Mouse (Mus musculus) left cerebral cortex, adult 11 months (tissue): ENCODE data around the gene Ubc.
"Not testable (repeated sequence)": the region's sequence is repeated elsewhere in the genome, so short reads cannot be mapped to it uniquely, and the experiment has no call there.

Experiments
- DNase-seq: peaks from one replicate; pipeline ENCODE4 v3.0.0; 2022; ENCODE audit warnings: low spot score

Ubc gene

DNA sequence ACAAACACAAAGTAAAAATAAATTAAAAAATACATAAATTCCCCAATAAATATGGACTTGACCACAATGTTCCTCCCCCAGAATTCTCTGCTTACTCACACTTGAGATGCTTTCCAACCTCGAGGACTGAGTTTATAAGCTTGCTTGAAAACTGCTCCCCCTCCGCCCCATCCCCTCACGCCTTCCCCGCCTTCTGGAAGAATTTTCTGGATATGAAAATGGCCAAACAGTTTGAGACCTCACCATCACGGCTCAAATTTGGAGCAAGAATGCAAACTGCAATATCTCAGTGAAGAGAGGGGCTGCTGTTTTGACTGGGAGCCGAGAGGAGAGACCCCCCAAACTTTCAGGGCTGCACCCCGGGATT, 14.5 kb upstream of the Ubc start:
- DNase-seq = no peak

GRCm38 (mm10) chr5:125403481-125404465, 13.8 kb upstream of the Ubc start:
- no peak for DNase-seq

GRCm38 (mm10) chr5:125402991-125403390, 13.0 kb upstream of the Ubc start:
- DNase-seq = no peak

- no peak for DNase-seq
These were observed 12.5 kb upstream of the Ubc start for GRCm38 (mm10) chr5:125402476-125402875.

- DNase-seq = no peak
These were observed 10.9 kb upstream of the Ubc start for GRCm38 (mm10) chr5:125400903-125401302.

DNA sequence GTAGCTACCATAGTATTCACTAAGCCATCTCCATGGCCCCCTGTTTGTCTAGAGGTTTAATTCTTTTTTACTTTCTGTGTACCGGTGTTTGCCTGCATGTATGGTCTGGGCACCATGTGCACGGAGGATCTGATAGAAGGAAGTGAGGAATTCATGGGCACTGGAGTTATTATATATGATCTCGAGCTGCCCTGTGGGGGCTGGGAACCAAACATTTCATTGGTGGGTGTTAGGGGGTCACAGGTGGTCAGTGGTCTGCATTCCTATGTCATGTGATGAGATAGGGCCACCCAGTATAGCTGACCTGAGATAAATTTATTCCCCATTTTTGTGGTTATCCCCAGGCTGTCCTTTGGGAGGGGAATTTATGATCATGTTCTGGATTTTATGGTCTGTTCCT, 5.0 kb upstream of the Ubc start:
- no peak for DNase-seq

- DNase-seq = no peak
These were observed 3.9 kb upstream of the Ubc start for GRCm38 (mm10) chr5:125393622-125394603.

DNA sequence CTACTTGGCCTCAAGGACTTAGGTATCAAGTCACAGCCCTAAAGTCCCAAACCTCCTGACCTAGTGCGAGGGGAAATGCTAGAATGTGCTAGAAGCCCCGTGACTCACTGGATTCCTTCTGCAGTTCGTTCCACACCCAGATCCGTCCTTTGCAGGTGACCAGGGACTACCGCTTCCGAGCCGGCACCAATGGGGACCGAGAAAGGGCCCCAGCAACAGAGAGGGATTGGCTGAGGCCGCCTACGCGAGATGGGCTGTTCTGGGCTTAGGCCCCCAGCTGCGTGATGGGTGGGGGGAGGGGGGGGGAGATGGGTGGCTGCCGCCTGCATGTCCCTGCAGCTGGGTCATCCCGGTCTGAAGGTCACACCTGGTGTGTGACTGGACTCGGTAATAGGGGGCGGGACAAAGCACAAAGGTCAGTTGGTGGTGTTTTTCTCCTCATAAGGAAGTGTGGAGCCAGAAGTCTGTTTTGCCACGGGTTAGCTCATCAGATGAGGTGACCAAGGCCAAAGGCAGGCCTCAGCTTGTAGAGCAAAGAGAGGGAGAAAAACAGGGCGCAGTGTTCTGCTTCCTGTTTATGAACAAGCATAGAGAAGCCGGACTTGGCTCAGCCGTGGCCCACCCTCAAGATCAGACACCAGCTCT, 3.1 kb upstream of the Ubc start:
- DNase-seq = peak; percentile 96

- DNase-seq = no peak
These were observed 2.6 kb upstream of the Ubc start for GRCm38 (mm10) chr5:125392618-125392976.

GRCm38 (mm10) chr5:125392176-125392575, 2.2 kb upstream of the Ubc start:
- DNase-seq = not testable (repeated sequence)

DNA sequence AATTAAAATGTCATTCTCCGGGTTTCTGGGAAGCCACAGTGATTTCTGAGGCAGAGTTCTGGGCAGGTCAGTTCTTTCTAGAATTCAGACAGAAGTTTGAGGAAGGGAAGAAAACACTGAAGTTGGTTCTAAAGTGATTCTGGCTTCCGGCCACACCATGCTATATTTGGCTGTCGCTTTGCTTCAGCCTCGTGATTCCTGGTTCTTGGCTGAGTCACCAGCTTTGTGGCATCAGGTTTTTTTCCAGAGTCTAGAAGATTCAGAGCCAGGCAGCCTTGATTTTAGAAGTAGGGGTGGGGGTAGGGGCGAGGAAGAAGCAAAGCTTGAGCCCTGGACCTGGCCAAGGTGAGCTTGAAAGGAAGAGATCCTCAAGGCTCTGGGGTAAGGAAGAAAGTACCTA, 1.6 kb upstream of the Ubc start:
- peak; percentile 79 for DNase-seq

DNA sequence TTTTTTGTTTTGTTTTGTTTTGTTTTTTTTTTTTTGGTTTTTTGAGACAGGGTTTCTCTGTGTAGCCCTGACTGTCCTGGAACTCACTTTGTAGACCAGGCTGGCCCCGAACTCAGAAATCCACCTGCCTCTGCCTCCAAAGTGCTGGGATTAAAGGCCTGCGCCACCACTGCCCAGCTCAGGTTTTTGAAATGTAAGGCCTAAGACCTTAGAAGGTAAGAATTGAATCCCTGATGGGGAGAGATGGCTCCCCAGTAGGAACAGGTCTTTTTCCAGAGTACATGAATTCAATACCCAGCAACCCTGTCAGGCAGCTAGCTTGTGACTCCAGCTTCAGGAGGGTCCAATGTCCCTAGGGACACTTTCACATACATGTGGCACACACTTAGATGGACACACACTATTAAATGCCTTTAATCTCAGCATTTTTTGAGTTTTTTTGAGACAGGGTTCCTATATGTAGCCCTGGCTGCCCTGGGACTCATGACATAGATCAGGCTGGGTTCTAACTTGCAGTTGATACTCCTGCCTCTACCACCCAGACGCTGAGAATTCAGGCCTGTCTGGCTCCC, 990 bp upstream of the Ubc start:
- DNase-seq = no peak

DNA sequence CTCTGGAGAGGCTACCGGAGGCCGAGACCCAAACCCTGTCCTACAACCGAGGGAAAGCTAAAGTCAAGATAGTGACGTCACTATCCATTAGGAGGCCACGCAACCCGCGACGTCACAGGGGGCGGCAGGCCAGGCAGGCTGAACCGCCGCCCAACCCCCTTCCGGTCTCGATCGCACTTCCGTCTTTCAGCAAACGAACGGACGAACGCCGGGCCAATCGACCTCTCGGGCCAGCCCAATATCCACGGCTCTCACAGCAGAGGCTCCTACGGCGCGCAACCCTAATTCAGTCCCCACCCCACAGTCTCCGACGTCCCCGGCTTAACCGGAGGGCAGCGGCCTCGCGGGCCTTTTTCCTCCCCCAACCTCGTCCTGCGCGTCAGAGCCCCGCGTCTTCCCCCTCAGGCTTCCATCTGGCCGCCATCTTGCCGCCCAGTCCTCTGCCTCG, 847 bp downstream of the Ubc start, which contains the start of gene Gm10382:
Gm10382 (plus strand) TSS at position 192 of the 448 bp plus-strand sequence.
- DNase-seq = no peak

DNA sequence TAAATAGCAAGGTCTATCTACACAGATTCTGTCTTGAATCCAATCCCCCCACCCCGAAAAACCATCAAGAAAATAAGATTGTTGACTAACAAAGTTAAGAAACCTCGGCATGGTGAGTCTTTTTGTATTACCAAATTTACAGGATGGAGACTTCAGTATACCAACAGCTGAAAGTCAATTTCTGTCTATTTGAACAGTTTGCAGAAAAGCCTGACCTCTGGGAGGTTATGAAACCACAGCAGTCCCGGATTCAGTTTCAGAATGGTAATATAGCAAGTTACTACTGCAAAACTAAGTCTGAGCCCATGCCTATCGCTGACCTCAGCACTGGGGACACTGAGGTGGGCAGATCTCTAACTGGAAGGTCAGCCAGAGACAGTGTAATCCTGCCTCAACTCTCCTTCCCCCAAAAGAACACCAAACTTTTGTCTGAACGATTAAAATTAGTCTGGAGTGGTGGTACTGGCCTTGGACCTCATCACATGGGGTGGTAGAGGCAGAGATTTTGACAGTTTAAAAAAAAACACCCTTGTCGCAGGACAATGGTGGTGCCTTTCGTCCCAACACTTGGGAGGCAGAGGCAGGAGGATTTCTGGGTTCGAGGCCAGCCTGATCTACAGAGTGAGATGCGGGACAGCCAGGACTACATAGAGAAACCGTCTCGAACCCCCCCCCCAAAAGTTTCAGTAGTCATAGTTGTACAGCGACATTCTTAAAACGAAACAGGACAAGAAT, 1.5 kb downstream of the Ubc start:
- DNase-seq = no peak

DNA sequence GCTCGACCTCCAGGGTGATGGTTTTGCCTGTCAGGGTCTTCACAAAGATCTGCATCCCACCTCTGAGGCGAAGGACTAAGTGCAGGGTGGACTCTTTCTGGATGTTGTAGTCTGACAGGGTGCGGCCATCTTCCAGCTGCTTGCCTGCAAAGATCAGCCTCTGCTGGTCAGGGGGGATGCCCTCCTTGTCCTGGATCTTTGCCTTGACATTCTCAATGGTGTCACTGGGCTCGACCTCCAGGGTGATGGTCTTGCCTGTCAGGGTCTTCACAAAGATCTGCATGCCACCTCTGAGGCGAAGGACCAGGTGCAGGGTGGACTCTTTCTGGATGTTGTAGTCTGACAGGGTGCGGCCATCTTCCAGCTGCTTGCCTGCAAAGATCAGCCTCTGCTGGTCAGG, 2.7 kb downstream of the Ubc start:
- not testable (repeated sequence) for DNase-seq

DNA sequence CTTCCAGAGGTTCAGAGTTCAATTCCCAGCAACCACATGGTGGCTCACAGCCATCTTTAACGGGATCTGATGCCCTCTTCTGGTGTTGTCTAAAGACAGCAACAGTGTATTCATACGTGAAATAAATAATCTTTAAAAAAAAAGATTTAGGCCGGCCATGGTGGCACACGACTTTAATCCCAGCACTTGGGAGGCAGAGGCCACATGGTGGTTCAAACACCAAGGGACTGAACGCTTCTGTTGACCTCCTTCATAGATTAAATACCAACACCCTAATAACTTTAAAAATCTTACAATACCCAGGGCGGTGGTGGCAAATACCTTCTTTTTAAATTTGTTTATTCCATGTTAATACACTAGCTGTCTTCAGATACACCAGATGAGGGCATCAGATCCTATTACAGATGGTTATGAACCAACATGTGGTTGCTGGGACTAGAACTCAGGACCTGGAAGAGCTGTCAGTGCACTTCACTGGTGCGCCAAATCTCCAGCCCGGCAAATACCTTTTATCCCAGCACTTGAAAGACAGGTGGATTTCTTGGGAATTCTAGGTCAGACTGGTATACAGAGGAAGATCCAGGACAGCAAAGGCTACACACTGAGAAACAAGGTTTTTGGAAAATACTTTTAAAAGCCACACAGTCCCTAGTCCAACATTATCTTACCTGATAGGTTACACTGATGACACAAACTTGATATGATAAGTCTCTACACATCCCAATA, 4.6 kb downstream of the Ubc start:
- no peak for DNase-seq

DNA sequence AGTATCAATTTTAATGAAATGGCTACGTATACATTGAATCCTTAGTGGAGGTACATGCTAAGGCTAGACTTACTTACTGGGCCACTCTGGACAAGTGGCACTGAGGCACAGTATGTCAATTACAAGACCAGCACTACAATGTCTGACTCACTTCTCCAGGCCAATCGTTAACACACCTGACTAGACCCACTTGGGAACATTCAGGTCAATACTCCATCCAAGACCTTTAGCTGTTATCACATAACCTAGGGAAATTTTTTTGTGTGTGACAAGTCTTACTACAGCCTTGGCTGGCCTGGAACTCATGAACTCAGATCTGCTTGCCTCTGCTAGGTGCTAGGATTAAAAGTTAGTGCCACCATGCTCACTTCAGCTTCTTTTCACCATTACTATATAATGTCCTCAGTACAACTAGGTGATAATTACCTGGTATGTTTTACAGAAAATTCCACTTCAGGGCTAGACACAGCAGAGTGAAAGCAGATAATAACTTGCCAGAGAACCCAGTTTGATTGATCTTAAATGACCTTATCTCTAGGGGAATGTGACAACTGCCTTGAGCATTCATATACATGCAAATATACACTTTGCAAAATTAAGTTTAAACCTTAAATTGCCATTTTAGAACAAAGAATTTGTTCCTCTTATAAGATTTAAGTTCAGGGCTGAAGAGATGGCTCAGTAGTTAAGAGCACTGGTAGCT, 5.3 kb downstream of the Ubc start:
- no peak for DNase-seq

DNA sequence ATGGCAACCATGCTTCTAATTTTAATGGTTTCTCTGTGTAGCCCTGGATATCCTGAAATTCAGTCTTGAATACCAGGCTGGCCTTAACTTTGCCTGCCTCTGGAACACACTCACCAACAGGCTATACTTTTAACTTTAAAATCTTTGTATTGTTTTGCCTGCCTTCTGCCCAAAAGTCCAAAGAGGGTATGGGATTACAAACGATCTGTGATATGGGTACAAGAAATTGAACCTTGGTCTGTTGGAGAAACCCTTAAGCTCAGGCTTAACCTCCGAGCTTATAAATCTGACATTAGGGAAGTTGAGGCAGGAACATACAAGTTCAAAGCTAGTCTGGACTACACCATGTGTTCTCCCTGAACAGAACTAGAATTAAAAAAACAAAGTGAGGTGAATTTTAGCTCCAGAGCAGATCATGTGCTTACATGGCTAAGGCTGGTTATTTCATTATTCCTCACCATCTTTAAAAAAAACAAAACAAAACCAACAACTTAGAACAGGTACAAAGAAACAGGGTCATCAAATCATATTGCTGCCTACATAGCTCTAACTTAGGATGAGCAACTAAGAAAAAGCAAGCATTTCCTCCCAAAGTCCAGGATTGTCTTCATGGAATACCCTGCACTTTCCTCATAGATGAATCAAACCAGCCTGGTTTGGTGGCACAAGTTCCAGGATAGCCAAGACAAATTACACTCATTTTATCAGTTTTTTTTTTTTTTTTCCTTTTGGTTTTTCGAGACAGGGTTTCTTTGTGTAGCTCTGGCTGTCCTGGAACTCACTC, 6.2 kb downstream of the Ubc start:
- DNase-seq = no peak
